Mouse (Mus musculus): ENCODE data around the gene Slc7a6. TPM values are rescaled to one million over a fixed set of nuclear protein-coding genes. Genes with fewer than 3 reads are reported as not detected.
"Not testable (repeated sequence)": the region's sequence is repeated elsewhere in the genome, so short reads cannot be mapped to it uniquely, and the experiment has no call there.

Gene Slc7a6
- polyA plus RNA-seq, 1 experiment from 2014 or later: 34.4 TPM

DNA sequence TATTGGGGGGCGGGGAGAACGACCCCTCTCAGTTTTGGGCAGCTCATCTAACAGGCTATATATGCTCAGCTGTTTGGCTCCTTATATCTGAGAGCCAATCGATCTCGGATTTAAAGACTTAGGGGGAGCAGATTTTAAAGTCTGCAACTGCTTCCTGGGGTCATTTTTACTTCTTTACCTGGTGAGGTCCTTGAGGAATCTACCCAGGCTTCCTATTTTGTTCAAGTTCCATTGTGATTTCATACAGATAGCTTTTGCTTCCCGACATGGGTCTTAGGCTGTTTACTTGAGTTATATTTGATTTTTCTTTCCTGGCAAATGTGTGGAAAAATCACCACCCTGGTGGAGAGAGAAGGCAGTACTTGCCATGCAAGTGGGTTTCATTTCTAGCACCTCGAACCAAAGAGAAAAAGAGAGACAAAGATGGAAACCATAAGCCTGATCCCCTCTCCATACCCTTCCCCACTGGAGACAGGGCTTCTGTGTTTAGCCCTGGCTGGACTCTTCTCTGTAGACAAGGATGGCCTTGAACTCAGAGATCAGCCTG, 1.4 kb downstream of the Slc7a6 start:
- 34% methylated on average over 6 of the region's 6 CpGs for WGBS
- Histone ChIP-seq H3K9me3 (no peaks in the 10 kb centered on the region), H3K27ac (no peak overlapping the region), H3K9ac (no peak overlapping the region), H3K4me3 (replicated peaks) (peak overlapping the region; percentile 89), H3K4me2 (replicated peaks) (peak overlapping the region; percentile 94), H3K4me1 (replicated peaks) (0 out of 2 replicates have a peak, but pooled peaks cover 4% of the 10 kb centered on the region), H3K27me3 (replicated peaks) (no peaks in the 10 kb centered on the region), H3K36me3 (no peaks in the 10 kb centered on the region)
- ATAC-seq: no peak

DNA sequence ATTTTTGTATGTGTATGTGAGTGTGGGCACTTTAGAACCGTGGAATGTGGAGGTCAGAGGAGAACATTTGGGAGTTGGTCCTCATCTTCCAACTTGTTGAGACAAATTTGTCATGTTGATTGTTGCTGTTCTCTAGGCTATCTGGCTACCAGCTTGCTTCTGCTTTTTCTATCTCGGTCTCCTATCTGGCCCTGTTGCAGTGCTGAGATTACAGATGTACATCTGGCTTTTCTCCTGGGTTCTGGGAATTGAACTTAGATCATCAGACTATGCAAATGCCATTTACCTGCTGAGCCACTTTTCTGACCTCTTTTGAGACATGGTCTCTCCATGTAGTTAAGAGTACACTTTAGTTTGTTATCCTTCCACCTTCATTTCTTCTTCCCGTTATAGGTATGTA, 4.9 kb downstream of the Slc7a6 start:
- Histone ChIP-seq H3K9ac (no peak overlapping the region), H3K9me3 (no peaks in the 10 kb centered on the region), H3K27me3 (replicated peaks) (no peaks in the 10 kb centered on the region), H3K4me1 (replicated peaks) (peaks cover 11% of the 10 kb centered on the region), H3K4me3 (replicated peaks) (no peak overlapping the region), H3K4me2 (replicated peaks) (no peak overlapping the region), H3K27ac (no peak overlapping the region), H3K36me3 (no peaks in the 10 kb centered on the region)
- 91% methylated on average over 3 of the region's 3 CpGs for WGBS
- ATAC-seq: no peak

DNA sequence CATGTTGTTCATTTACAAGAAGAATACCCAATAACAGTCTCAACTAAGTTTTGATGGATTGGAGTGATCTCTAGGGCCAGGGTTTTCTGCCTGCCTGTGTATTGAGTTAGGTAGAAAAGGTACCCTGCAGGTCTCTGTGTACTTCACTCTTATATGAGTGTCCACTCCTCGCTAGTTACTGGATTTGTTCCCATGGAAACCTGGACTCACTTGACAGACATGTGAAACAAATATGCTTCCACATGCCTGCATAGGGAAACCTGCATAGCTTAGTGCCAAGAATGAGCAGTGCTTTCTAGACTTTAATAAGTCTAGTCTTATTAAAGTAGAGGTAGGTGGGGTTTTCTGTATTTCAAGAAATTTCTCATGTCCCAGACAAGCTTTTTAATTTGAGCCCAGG, 8.2 kb downstream of the Slc7a6 start:
- H3K4me3 ChIP-seq (replicated peaks): no peak overlapping the region
- no peak for ATAC-seq
- H3K27ac ChIP-seq: no peak overlapping the region
- no peak overlapping the region for H3K4me2 ChIP-seq (replicated peaks)
- no peaks in the 10 kb centered on the region for H3K36me3 ChIP-seq
- 27% methylated on average over 1 of the region's 1 CpGs for WGBS
- no peak overlapping the region for H3K9ac ChIP-seq
- H3K27me3 ChIP-seq (replicated peaks): no peaks in the 10 kb centered on the region
- no peaks in the 10 kb centered on the region for H3K9me3 ChIP-seq
- H3K4me1 ChIP-seq (replicated peaks): peaks cover 11% of the 10 kb centered on the region

DNA sequence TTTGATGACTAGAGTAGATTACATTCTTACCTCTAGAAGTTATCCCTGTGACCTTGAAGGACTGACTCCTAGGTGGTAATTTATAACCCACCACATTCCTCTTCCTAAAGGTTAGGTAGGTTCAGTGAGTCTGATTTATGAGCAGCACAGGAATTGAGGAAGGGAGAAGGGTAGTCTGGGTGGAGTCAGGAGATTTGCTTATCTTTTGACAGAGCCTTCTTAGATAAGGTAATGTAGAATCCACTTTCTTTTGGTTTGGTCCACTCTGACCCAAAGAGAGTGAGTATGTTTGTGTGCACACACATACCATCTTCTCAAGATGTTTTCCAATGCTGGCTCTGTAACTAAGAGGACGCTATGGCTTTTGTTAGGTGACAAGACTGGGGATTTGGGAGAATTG, 8.9 kb downstream of the Slc7a6 start:
- H3K4me3 ChIP-seq (replicated peaks): no peak overlapping the region
- WGBS: 53% methylated on average over 1 of the region's 1 CpGs

DNA sequence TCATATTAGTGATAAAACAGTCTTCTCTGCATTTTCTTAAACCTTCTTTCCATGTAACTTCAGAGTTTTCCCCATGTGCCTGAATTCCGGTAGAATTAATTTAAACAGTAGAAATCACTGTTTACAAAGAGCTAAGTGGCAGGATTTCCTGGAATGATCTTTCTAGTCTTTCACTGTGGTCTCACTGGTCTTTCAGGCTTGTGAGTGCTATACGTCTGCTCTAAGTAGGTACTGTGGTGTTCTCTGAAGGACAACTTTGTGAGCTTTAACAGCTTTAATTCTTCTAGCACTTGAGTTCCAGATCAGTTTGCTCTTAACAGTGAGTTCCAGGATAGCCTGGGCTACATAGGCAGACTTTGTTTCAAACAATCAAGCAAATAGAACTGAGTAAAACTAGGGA, 9.8 kb downstream of the Slc7a6 start:
- Histone ChIP-seq H3K9me3 (no peaks in the 10 kb centered on the region), H3K27me3 (replicated peaks) (no peaks in the 10 kb centered on the region), H3K27ac (no peak overlapping the region), H3K36me3 (no peaks in the 10 kb centered on the region), H3K4me3 (replicated peaks) (no peak overlapping the region), H3K4me2 (replicated peaks) (no peak overlapping the region), H3K4me1 (replicated peaks) (peaks cover 11% of the 10 kb centered on the region), H3K9ac (no peak overlapping the region)
- whole genome bisulfite sequencing: 33% methylated on average over 2 of the region's 2 CpGs
- ATAC-seq: no peak

More for the DNA sequence above, 8.9 kb downstream of the Slc7a6 start:
- Histone ChIP-seq H3K27me3 (replicated peaks) (no peaks in the 10 kb centered on the region), H3K27ac (no peak overlapping the region), H3K9me3 (no peaks in the 10 kb centered on the region), H3K4me2 (replicated peaks) (no peak overlapping the region), H3K36me3 (no peaks in the 10 kb centered on the region), H3K4me1 (replicated peaks) (peaks cover 11% of the 10 kb centered on the region), H3K9ac (no peak overlapping the region)
- ATAC-seq: no peak

DNA sequence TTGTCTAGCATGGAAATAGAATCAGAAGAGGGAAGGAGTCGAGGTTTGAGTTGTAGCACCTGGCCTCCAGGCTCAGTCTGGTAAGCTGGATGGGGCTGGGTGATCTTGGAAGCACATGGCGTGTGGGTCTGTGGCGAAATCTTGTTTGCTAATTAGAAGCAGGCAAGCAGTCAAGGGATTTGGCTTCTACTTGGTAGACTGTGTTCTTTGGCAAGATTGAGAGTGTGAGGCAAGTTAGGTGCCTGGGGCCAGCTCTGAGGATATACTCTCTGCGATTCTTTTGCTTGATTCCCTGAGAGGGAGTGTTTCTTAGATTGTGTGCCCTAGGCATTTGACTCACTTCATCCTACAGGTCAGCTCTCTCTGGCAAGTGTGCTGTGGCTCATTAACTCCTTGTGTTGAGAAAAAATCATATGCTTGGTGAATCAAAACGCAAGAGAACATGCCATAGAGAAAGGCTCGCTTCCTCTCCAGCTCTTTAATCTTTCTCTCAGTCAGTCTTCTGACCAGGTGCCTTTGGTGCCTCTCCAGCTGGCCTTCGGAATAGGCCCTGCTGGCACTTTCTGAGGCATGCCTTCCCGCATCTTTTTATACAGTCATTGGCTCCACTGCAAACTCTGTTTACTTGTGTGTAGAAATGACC, 17.1 kb downstream of the Slc7a6 start:
- H3K4me2 ChIP-seq (replicated peaks): no peak overlapping the region
- H3K4me3 ChIP-seq (replicated peaks): no peak overlapping the region
- H3K9me3 ChIP-seq: no peaks in the 10 kb centered on the region
- WGBS: 85% methylated on average over 8 of the region's 8 CpGs
- no peak overlapping the region for H3K9ac ChIP-seq
- H3K27ac ChIP-seq: no peak overlapping the region
- H3K4me1 ChIP-seq (replicated peaks): no peaks in the 10 kb centered on the region
- no peak for ATAC-seq
- H3K36me3 ChIP-seq: peaks cover 2% of the 10 kb centered on the region; the same call in 1 of the 2 replicates
- no peaks in the 10 kb centered on the region for H3K27me3 ChIP-seq (replicated peaks)

DNA sequence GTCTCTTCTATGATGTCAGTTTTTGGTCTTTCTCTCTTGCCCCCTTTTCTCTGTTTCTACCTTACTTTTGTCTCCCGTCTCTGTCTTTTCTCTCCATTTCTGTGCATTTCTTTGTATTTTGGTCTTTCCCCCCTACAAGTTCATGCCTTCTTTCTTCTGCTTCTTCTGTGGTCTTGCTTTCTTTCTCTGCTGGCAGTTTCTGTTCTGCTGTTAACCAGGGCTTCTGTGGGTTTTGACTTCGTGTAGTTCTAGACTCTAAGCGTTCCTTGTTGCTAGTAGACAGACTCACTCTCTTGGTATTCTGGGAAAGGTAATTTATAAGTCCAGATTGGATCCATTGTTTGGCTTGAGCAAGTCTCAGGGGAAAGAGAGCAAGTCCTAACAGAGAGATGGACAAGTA, 17.7 kb downstream of the Slc7a6 start:
- Histone ChIP-seq H3K4me2 (replicated peaks) (no peak overlapping the region), H3K9me3 (no peaks in the 10 kb centered on the region), H3K27me3 (replicated peaks) (no peaks in the 10 kb centered on the region), H3K27ac (no peak overlapping the region), H3K36me3 (peaks cover 2% of the 10 kb centered on the region; the same call in 1 of the 2 replicates), H3K4me3 (replicated peaks) (no peak overlapping the region), H3K9ac (no peak overlapping the region), H3K4me1 (replicated peaks) (no peaks in the 10 kb centered on the region)
- WGBS: 89% methylated on average over 3 of the region's 3 CpGs
- ATAC-seq: no peak

DNA sequence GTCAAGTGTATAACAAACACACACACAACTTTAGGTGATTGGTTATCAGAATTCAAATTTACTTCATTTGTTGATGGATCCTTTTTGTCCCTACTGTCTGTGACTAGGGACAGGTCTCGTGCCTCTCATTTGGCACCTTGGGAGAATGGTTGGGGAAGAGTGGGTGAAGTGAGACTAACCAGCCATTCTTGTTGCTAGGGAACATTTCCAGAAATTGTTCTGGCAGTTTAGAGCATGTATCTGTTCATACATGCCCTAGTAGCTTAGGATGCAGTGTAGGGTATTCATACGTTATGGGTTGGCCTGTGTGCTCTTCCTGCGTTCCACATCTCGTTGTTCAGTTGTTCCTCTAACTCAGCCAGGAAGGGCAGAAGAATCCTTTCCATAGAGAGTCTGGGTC, 20.5 kb downstream of the Slc7a6 start:
- Histone ChIP-seq H3K4me1 (replicated peaks) (no peaks in the 10 kb centered on the region), H3K36me3 (peaks cover 9% of the 10 kb centered on the region), H3K27ac (no peak overlapping the region), H3K9ac (no peak overlapping the region), H3K27me3 (replicated peaks) (no peaks in the 10 kb centered on the region), H3K9me3 (no peaks in the 10 kb centered on the region), H3K4me3 (replicated peaks) (no peak overlapping the region), H3K4me2 (replicated peaks) (no peak overlapping the region)
- no peak for ATAC-seq
- 96% methylated on average over 4 of the region's 4 CpGs for WGBS

DNA sequence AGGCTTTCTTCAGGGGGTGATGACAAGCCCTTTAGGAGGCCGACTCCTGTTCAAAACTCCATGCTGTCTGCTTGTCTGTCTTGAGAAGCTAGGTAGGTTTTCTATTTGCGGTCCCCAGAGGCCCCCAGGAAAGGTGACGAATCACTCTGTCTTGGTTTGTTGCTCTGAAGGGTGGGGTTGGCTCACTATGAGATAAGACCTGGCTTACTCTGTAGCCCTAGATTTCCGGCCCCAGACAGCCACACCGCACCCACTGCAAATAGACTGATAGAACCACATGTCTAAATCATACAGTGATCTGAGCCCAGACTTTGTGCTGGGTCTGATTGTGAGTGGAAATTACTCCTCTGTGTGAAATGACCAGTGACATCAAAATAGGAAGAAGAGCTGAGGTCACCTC, 23.0 kb downstream of the Slc7a6 start:
- Histone ChIP-seq H3K4me1 (replicated peaks) (no peaks in the 10 kb centered on the region), H3K4me3 (replicated peaks) (no peak overlapping the region), H3K4me2 (replicated peaks) (no peak overlapping the region), H3K27ac (no peak overlapping the region), H3K27me3 (replicated peaks) (no peaks in the 10 kb centered on the region), H3K9ac (no peak overlapping the region), H3K9me3 (no peaks in the 10 kb centered on the region), H3K36me3 (peaks cover 22% of the 10 kb centered on the region)
- peak; percentile 89 for ATAC-seq
- WGBS: 59% methylated on average over 5 of the region's 5 CpGs

DNA sequence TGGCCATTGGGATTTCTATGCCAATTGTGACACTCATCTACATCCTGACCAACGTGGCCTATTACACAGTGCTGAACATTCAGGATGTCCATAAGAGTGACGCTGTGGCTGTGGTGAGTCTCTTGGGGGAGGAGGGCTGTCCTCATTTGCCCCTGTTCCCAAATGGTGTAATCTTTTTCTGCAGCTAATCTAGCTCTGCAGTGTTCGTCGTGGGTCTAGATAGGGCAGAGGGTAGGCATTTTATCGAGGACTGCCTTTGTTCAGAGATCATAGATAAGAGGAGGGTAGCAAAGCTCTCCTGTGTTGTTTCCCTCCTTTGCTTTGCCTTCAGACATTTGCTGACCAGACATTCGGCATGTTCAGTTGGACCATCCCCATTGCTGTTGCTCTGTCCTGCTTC, 24.5 kb downstream of the Slc7a6 start:
- 84% methylated on average over 6 of the region's 6 CpGs for WGBS
- Histone ChIP-seq H3K27me3 (replicated peaks) (no peaks in the 10 kb centered on the region), H3K4me1 (replicated peaks) (no peaks in the 10 kb centered on the region), H3K9me3 (no peaks in the 10 kb centered on the region), H3K4me2 (replicated peaks) (no peak overlapping the region), H3K36me3 (peaks cover 23% of the 10 kb centered on the region), H3K27ac (no peak overlapping the region), H3K4me3 (replicated peaks) (no peak overlapping the region), H3K9ac (no peak overlapping the region)
- no peak for ATAC-seq

DNA sequence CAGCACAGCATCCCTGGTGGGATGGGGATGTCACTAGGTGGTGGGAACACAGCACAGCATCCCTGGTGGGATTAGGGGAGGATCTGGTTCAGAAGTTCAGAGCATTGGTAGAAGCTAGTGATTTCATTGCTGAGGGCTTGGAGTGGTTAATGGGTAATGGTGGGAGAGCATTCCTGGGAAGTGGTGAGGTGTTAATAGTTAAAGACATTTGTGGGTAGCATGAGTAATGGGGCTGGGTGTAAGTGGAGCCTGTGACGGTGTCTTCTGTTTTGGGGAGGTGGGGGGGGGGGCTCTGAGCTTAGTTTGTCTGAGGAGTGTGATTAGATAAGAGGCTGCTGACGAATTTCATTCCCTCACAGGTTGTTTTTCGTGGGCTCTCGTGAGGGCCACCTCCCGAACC, 25.4 kb downstream of the Slc7a6 start:
- Histone ChIP-seq H3K4me2 (replicated peaks) (no peak overlapping the region), H3K36me3 (peaks cover 28% of the 10 kb centered on the region), H3K4me1 (replicated peaks) (no peaks in the 10 kb centered on the region), H3K27ac (no peak overlapping the region), H3K4me3 (replicated peaks) (no peak overlapping the region), H3K9ac (no peak overlapping the region), H3K9me3 (no peaks in the 10 kb centered on the region), H3K27me3 (replicated peaks) (no peaks in the 10 kb centered on the region)
- 79% methylated on average over 5 of the region's 5 CpGs for WGBS
- ATAC-seq: no peak

DNA sequence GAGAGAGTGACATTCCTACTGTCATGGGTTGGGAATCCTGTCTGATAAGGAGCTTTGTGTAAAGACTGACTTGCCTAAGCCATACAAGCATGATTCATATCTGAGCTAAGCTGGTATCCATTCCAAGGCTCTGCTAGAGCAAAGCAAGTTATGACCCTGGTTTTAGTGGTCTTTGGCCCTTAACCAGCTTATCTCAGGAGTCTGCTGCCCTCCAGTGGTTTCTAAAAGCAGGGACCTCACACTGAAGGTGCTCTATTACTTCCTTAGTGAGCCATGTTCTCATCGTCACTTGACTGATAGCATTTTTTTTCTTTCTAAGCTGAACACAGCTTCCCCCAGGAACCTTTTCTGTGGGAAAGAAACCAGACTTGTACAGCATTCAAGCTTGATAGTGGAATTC, 30.1 kb downstream of the Slc7a6 start:
- no peaks in the 10 kb centered on the region for H3K27me3 ChIP-seq (replicated peaks)
- peaks cover 34% of the 10 kb centered on the region for H3K36me3 ChIP-seq
- H3K4me2 ChIP-seq (replicated peaks): no peak overlapping the region
- 4% methylated on average over 1 of the region's 1 CpGs for WGBS
- peak; percentile 69 for ATAC-seq
- no peak overlapping the region for H3K27ac ChIP-seq
- H3K4me3 ChIP-seq (replicated peaks): no peak overlapping the region
- no peak overlapping the region for H3K9ac ChIP-seq
- no peaks in the 10 kb centered on the region for H3K4me1 ChIP-seq (replicated peaks)
- no peaks in the 10 kb centered on the region for H3K9me3 ChIP-seq

DNA sequence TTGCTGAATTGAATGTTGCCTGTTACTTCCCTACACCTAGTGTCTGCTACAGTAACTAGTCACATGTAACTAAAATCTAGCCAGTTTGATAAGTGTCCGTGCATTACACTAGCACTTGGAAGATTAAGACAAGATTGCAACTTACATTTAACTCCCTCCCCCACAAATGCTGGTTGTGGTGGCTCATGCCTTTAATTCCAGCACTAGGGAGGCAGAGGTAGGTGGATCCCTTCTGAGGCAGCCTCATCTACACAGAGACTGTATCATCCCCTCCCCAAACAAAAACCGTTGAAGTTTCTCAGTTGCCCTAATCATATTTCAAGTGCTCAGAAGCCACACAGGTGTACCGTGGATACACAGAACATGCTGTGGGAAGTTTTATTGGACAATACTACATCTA, 30.9 kb downstream of the Slc7a6 start:
- 72% methylated on average over 3 of the region's 3 CpGs for WGBS
- H3K4me1 ChIP-seq (replicated peaks); H3K27me3 ChIP-seq (replicated peaks); ATAC-seq; H3K4me3 ChIP-seq (replicated peaks); H3K4me2 ChIP-seq (replicated peaks); H3K9me3 ChIP-seq; H3K27ac ChIP-seq; H3K9ac ChIP-seq: not testable (repeated sequence)
- peaks cover 35% of the 10 kb centered on the region for H3K36me3 ChIP-seq

Measured in intestine, embryonic 15.5 days (tissue).